8 mouse cellular contexts compared by ENCODE assay signal in the genomic region with DNA sequence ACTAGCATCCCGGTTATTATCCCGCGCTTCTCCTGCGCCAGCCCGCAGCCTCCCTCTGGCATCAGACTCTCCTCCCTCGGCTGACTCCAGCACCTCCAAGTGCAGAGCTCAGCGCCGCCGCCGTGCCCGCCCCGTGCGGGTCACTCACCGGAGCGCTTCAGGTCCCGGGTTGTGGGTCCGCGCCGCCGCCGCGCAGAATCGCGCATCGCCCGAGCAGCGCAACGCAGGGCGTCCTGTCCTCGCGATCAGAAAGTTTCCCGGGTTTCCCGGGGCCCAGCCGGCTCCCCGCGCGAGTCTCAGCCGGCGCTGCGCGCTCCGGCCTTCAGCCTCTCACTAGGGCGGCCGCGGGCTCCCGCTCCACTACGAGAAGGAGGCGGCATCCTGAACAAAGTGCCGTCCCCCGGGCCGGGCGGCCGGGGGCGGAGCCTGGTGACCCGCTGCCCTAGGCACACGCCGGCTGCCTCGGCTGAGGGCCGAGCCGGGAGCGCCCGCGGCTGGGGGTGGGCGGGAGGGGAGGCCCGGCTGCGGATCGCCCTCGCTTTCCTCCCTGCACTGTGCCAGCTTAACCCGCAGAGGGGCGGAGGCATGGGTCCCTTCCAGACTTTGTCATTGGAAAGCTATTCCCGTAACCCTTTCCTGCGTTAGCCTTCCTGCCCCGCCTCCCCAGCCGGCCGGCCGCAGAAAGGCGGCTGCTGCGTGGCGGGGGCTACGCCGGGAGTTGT. TPM values are rescaled to one million over a fixed set of nuclear protein-coding genes. Genes with fewer than 3 reads are reported as not detected.
DNase-seq lines count a peak whose midpoint lies in the region; ATAC-seq and TF ChIP-seq lines count a peak whose summit lies in the region.

No protein-coding gene starts in this region.

- peak overlapping the region; percentile 82 for H3K9ac ChIP-seq in intestine, embryonic 14.5 days (ENCODE audit: low read length)
- peak overlapping the region; percentile 52 for H3K9ac ChIP-seq in liver, embryonic 16.5 days (ENCODE audit: low read depth, low read length)
- H3K9ac ChIP-seq in neural tube, embryonic 12.5 days, result peak overlapping the region; percentile 85

- no peak overlapping the region for H3K27ac ChIP-seq in thymus, adult 2 months (ENCODE audit: control insufficient read depth, insufficient read depth, low read length)
- peak overlapping the region; percentile 78 for H3K27ac ChIP-seq in intestine, embryonic 14.5 days (ENCODE audit: low read depth)
- peak overlapping the region; percentile 29; the same call in 1 of the 2 replicates for H3K27ac ChIP-seq in liver, embryonic 16.5 days (ENCODE audit: low read length)
- H3K27ac ChIP-seq in neural tube, embryonic 12.5 days, result peak overlapping the region; percentile 57; the same call in 1 of the 2 replicates

- peak overlapping the region; percentile 36 for H3K4me3 ChIP-seq in thymus, adult 2 months (ENCODE audit: control insufficient read depth, insufficient read depth, low read length)
- H3K4me3 ChIP-seq in intestine, embryonic 14.5 days (ENCODE audit: low read depth, low read length), result peak overlapping the region; percentile 69
- peak overlapping the region; percentile 63 for H3K4me3 ChIP-seq in liver, embryonic 16.5 days (ENCODE audit: low read depth, low read length)
- H3K4me3 ChIP-seq in neural tube, embryonic 12.5 days, result peak overlapping the region; percentile 74

- no peak for TF ChIP-seq POLR2A in thymus, adult 2 months (IDR thresholded peaks at IDR 0.05; ENCODE audit: control insufficient read depth, extremely low read depth, insufficient read depth, low read length, poor library complexity)

- H3K36me3 ChIP-seq in thymus, adult 2 months (ENCODE audit: control insufficient read depth, insufficient read depth, low read length), result no peaks in the 10 kb centered on the region
- H3K36me3 ChIP-seq in intestine, embryonic 14.5 days (ENCODE audit: control insufficient read depth, insufficient read depth, low read length), result no peaks in the 10 kb centered on the region
- no peaks in the 10 kb centered on the region for H3K36me3 ChIP-seq in liver, embryonic 16.5 days (ENCODE audit: control insufficient read depth, insufficient read depth)
- no peaks in the 10 kb centered on the region for H3K36me3 ChIP-seq in neural tube, embryonic 12.5 days

- H3K27me3 ChIP-seq in thymus, adult 2 months (ENCODE audit: control insufficient read depth, insufficient read depth, low read length), result peaks cover 26% of the 10 kb centered on the region
- no peaks in the 10 kb centered on the region for H3K27me3 ChIP-seq in intestine, embryonic 14.5 days (replicated peaks; ENCODE audit: control insufficient read depth, insufficient read depth, low read length)
- H3K27me3 ChIP-seq in liver, embryonic 16.5 days (ENCODE audit: control insufficient read depth, insufficient read depth, low read depth, low read length), result peaks cover 41% of the 10 kb centered on the region
- peaks cover 15% of the 10 kb centered on the region for H3K27me3 ChIP-seq in neural tube, embryonic 12.5 days (replicated peaks)

- 1% methylated on average over 77 of the region's 81 CpGs for WGBS in thymus, adult 2 months
- WGBS in intestine, embryonic 14.5 days, result under 1% methylated on average over 78 of the region's 81 CpGs
- WGBS in liver, embryonic 16.5 days (ENCODE audit: insufficient replicate concordance), result under 1% methylated on average over 78 of the region's 81 CpGs
- under 1% methylated on average over 79 of the region's 81 CpGs for WGBS in neural tube, embryonic 12.5 days

- ATAC-seq in intestine, embryonic 14.5 days (replicated peaks; ENCODE audit: low FRiP score, low TSS enrichment, low read depth), result peak; percentile 87
- peak; percentile 75 for ATAC-seq in liver, embryonic 16.5 days (ENCODE audit: low read depth)
- peak; percentile 89 for ATAC-seq in neural tube, embryonic 12.5 days (ENCODE audit: low FRiP score, low read depth)

- intact Hi-C loops in gastrocnemius, postnatal 36 days (cut with DNase I), result no loop called here

- H3K4me2 ChIP-seq in intestine, embryonic 14.5 days (ENCODE audit: low read length), result peak overlapping the region; percentile 93
- peak overlapping the region; percentile 79 for H3K4me2 ChIP-seq in liver, embryonic 16.5 days (ENCODE audit: low read depth, low read length)
- peak overlapping the region; percentile 95 for H3K4me2 ChIP-seq in neural tube, embryonic 12.5 days (replicated peaks)

- no peak for DNase-seq in thymus, adult 2 months
- DNase-seq in thymus, postnatal 14 days, result no peak
- DNase-seq in cerebellum, postnatal 36 days, result peak; percentile 43 to 51
- peak; percentile 76 to 83 for DNase-seq in gastrocnemius, postnatal 36 days
- peak; percentile 88 for DNase-seq in intestine, embryonic 14.5 days (ENCODE audit: low spot score)
- peak; percentile 74 to 82 for DNase-seq in urinary bladder, postnatal 36 days (ENCODE audit: low spot score in 2 of 2)

- no peaks in the 10 kb centered on the region for H3K4me1 ChIP-seq in thymus, adult 2 months (replicated peaks; ENCODE audit: control insufficient read depth, insufficient read depth, low read length)
- peaks cover 25% of the 10 kb centered on the region for H3K4me1 ChIP-seq in intestine, embryonic 14.5 days (replicated peaks; ENCODE audit: control insufficient read depth, insufficient read depth, low read length)
- peaks cover 14% of the 10 kb centered on the region for H3K4me1 ChIP-seq in liver, embryonic 16.5 days (ENCODE audit: control insufficient read depth, low read depth, low read length)
- peaks cover 15% of the 10 kb centered on the region for H3K4me1 ChIP-seq in neural tube, embryonic 12.5 days

- no peaks in the 10 kb centered on the region for H3K9me3 ChIP-seq in intestine, embryonic 14.5 days (ENCODE audit: control insufficient read depth, low read length)
- H3K9me3 ChIP-seq in liver, embryonic 16.5 days (replicated peaks; ENCODE audit: control insufficient read depth, low read length), result no peaks in the 10 kb centered on the region
- H3K9me3 ChIP-seq in neural tube, embryonic 12.5 days, result no peaks in the 10 kb centered on the region

- TF ChIP-seq CTCF in thymus, adult 2 months (IDR thresholded peaks at IDR 0.05; ENCODE audit: borderline replicate concordance, control insufficient read depth, extremely low read depth, insufficient read depth, low read length, poor library complexity), result no peak

RNA-seq across cellular contexts. Expression of a gene that starts 31.9 kb away (rescaled TPM):
- 333 and 390 TPM in 2 replicates for polyA plus RNA-seq in thymus, adult 2 months (2012; rRNA removed)
- total RNA-seq in gastrocnemius, postnatal 36 days (2021), result 10 to 100 TPM; 18.1 to 22.8 TPM
- 225 and 242 TPM in 2 replicates for polyA plus RNA-seq in intestine, embryonic 14.5 days (2014; fragmentation: Nextera tagmentation; extraction: Ambion mirVana)
- 26.9 and 30.5 TPM in 2 replicates for polyA plus RNA-seq in liver, embryonic 16.5 days (2015; fragmentation: Nextera tagmentation; extraction: Ambion mirVana)
- polyA plus RNA-seq in neural tube, embryonic 12.5 days (2016; fragmentation: Nextera tagmentation; extraction: Ambion mirVana), result 44.9 and 45.1 TPM in 2 replicates

Comparison
In these comparisons a context has a peak if more than half of its experiments do, and no peak if none do; other contexts are left out.
1. DNase-seq: peak in cerebellum, postnatal 36 days (2 of 2), gastrocnemius, postnatal 36 days (2 of 2), intestine, embryonic 14.5 days (single experiment) and urinary bladder, postnatal 36 days (2 of 2); none in thymus, adult 2 months (single experiment) and thymus, postnatal 14 days (single experiment).
2. Peak in every context shown above with its lines, with median percentiles within 50 percentile points of each other: H3K4me3 ChIP-seq, ATAC-seq, H3K4me2 ChIP-seq and H3K9ac ChIP-seq.